Mouse (Mus musculus) embryonic fibroblast, embryonic 13.5 days (primary cell): ENCODE data around the gene Nktr.

Experiments
- CTCF ChIP-seq: IDR thresholded peaks from 2 replicates; pipeline ENCODE4 v1.5.1; 2011; ENCODE audit warnings: mild to moderate bottlenecking, control low read depth, low read length, moderate library complexity, borderline replicate concordance; ENCODE audit not compliant: insufficient read depth
- POLR2A ChIP-seq: IDR thresholded peaks from 2 replicates; pipeline ENCODE4 v1.6.1; 2011; ENCODE audit warnings: low read depth, mild to moderate bottlenecking, control low read depth, low read length, moderate library complexity

DNA sequence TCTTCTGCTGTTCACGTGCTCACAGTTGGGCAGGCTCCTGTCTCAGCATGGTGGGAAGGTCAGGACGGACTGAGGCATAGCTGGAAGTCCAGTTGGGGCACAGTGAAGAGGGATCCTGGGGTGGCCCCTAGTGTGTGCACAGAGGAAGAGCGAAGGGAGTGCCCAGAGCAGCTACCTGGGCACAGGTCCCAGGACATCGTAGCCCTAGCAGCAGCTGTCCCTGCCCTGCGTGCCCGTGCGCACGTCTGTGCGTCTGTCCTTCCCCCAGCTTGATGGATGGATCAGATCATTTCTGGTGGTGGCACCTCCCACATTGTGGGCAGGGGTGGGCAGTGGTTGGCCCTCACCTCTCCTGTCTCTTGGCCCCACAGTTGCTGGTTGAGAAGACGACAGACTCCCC is 43.3 kb downstream of the Nktr start:
- TF ChIP-seq CTCF: no peak
- no peak for TF ChIP-seq POLR2A
